29 mouse cellular contexts compared by ENCODE assay signal in the genomic region with DNA sequence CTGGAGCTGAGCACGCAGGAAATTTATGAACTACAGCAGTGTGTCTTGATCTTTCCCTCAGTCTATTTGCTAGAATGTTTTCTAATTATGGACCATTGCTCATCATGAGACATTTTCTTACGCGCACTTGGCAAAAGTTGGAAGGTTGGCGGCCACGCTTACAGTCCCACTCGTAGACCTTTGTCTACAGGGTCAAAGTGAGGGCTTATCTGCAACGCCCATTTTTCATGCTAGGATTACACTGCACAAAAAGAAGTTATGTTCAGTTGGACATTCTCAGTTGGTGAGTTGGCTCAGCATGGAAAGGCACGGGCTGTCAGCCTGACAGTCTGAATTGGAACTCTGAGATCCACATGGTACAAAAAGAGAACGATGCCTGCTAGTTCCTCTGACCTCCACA.
"Had no signal": no experiment of that assay in that cellular context is flagged by ENCODE, and none has a peak within 500 bp of the region (broad histone marks: within the 10 kb centered on the region; RNA-seq: fewer than 3 reads in every experiment).

No protein-coding gene starts in this region.

- H3K27me3 ChIP-seq: limb, embryonic 12.5 days; limb, embryonic 13.5 days; limb, embryonic 15.5 days; liver, embryonic 13.5 days; liver, embryonic 15.5 days; lung, embryonic 15.5 days; midbrain, embryonic 12.5 days; midbrain, embryonic 13.5 days; midbrain, embryonic 15.5 days had no signal

- H3K4me3 ChIP-seq: limb, embryonic 10.5 days; limb, embryonic 12.5 days; limb, embryonic 13.5 days; limb, embryonic 15.5 days; liver, embryonic 12.5 days; liver, embryonic 13.5 days; liver, embryonic 15.5 days; lung, embryonic 15.5 days; megakaryocyte, embryonic 14.5 days; midbrain, embryonic 10.5 days; midbrain, embryonic 12.5 days; midbrain, embryonic 13.5 days; midbrain, embryonic 15.5 days; myocyte had no signal

- DNase-seq: left cerebral cortex, postnatal 4 days; liver; liver, embryonic 13.5 days; liver, postnatal 0 days; lung, adult 18-20 months; lung, adult 2 months; lung, embryonic 14.5 days; lung, postnatal 10 days; lung, postnatal 14 days; lung, postnatal 36 days; lung, postnatal 4 days; midbrain, embryonic 14.5 days had no signal

- H3K9me3 ChIP-seq: limb, embryonic 10.5 days; limb, embryonic 12.5 days; limb, embryonic 13.5 days; limb, embryonic 15.5 days; liver, embryonic 12.5 days; liver, embryonic 13.5 days; liver, embryonic 15.5 days; lung, embryonic 15.5 days; megakaryocyte, embryonic 14.5 days; midbrain, embryonic 10.5 days; midbrain, embryonic 12.5 days; midbrain, embryonic 13.5 days; midbrain, embryonic 15.5 days had no signal

- H3K36me3 ChIP-seq: limb, embryonic 10.5 days; limb, embryonic 12.5 days; limb, embryonic 13.5 days; limb, embryonic 15.5 days; liver, embryonic 12.5 days; liver, embryonic 13.5 days; liver, embryonic 15.5 days; lung, embryonic 15.5 days; midbrain, embryonic 10.5 days; midbrain, embryonic 12.5 days; midbrain, embryonic 13.5 days; midbrain, embryonic 15.5 days had no signal

- H3K4me1 ChIP-seq: limb, embryonic 10.5 days; limb, embryonic 12.5 days; limb, embryonic 13.5 days; limb, embryonic 15.5 days; liver, embryonic 12.5 days; liver, embryonic 13.5 days; liver, embryonic 15.5 days; lung, embryonic 15.5 days; megakaryocyte, embryonic 14.5 days; midbrain, embryonic 10.5 days; midbrain, embryonic 12.5 days; midbrain, embryonic 13.5 days; midbrain, embryonic 15.5 days had no signal

- H3K27ac ChIP-seq: limb, embryonic 10.5 days; limb, embryonic 12.5 days; limb, embryonic 13.5 days; limb, embryonic 15.5 days; liver, embryonic 12.5 days; liver, embryonic 13.5 days; liver, embryonic 14.5 days; liver, embryonic 15.5 days; lung, embryonic 15.5 days; macrophage; midbrain, embryonic 10.5 days; midbrain, embryonic 12.5 days; midbrain, embryonic 13.5 days; midbrain, embryonic 15.5 days had no signal

- ATAC-seq: liver, embryonic 12.5 days; liver, postnatal 0 days; lung, postnatal 0 days; midbrain, embryonic 13.5 days; midbrain, embryonic 15.5 days; midbrain, embryonic 16.5 days had no signal
